Mouse (Mus musculus) liver, embryonic 11.5 days (tissue): ENCODE data around the gene Tmem273. TPM values are rescaled to one million over a fixed set of nuclear protein-coding genes. Genes with fewer than 3 reads are reported as not detected.

Experiments used
- ATAC-seq: fragments of 200-750 bp; cut with Nextera tagmentation; replicated peaks from 2 replicates; pipeline ENCODE4 v1.8.0; 2017; ENCODE audit warnings: moderate number of reproducible peaks, mild to moderate bottlenecking, moderate TSS enrichment, moderate library complexity; ENCODE audit not compliant: low FRiP score
- DNase-seq: peaks from one replicate; pipeline ENCODE4 v3.0.0-alpha.2; 2017; ENCODE audit warnings: low spot score
- H3K27ac ChIP-seq: fragments of 300-500 bp; sonication (generic); 2 replicates; pipeline ENCODE4 v1.5.1; 2014; ENCODE audit warnings: mild to moderate bottlenecking, low read depth, low read length, control low read depth
- H3K27me3 ChIP-seq: fragments of 300-500 bp; sonication (generic); replicated peaks from 2 replicates; pipeline ENCODE4 v1.6.1; 2014; ENCODE audit warnings: low read length, mixed read lengths; ENCODE audit not compliant: control insufficient read depth, insufficient read depth
- H3K36me3 ChIP-seq: fragments of 300-500 bp; sonication (generic); 2 replicates; pipeline ENCODE4 v1.6.1; 2014; ENCODE audit warnings: mild to moderate bottlenecking, low read length, moderate library complexity, mixed read lengths; ENCODE audit not compliant: control insufficient read depth, insufficient read depth
- H3K4me1 ChIP-seq: fragments of 300-500 bp; sonication (generic); replicated peaks from 2 replicates; pipeline ENCODE4 v1.6.1; 2014; ENCODE audit warnings: low read length, mixed read lengths; ENCODE audit not compliant: control insufficient read depth, insufficient read depth
- H3K4me2 ChIP-seq: fragments of 300-500 bp; sonication (generic); 2 replicates; pipeline ENCODE4 v1.6.1; 2014; ENCODE audit warnings: mild to moderate bottlenecking, control low read depth, moderate library complexity
- H3K4me3 ChIP-seq: fragments of 300-500 bp; sonication (generic); 2 replicates; pipeline ENCODE4 v1.5.1; 2014; ENCODE audit warnings: low read depth, low read length, control low read depth
- H3K9ac ChIP-seq: fragments of 300-500 bp; sonication (generic); 2 replicates; pipeline ENCODE4 v1.6.1; 2014; ENCODE audit warnings: low read depth, low read length, control low read depth
- H3K9me3 ChIP-seq: fragments of 300-500 bp; sonication (generic); 2 replicates; pipeline ENCODE4 v1.6.1; 2016; ENCODE audit warnings: low read length, inconsistent platforms, mixed read lengths; ENCODE audit not compliant: control insufficient read depth
- WGBS: fragments of 180-500 bp; shearing (Covaris S2); extraction: QIAGEN DNeasy Blood & Tissue Kit; methylation state at CpG from one replicate; pipeline ENCODE4 v1.1.7; 2014; 5-methylcytosine and 5-hydroxymethylcytosine counted together
- polyA plus RNA-seq: library from polyadenylated mRNA; unstranded; fragments of >200 nt; fragmentation: Nextera tagmentation; extraction: Ambion mirVana; gene quantifications from 2 replicates; pipeline ENCODE4 v1.2.1, GENCODE M21; 2014

The Tmem273 gene
- polyA plus RNA-seq, 1 experiment from 2014 or later, result 1.8 TPM

GRCm38 (mm10) chr14:32858941-32859510 is 73.3 kb downstream of the Tmem273 start:
- H3K9ac ChIP-seq, result no peak overlapping the region
- H3K9me3 ChIP-seq, result no peaks in the 10 kb centered on the region
- 73% methylated on average over 6 of the region's 6 CpGs for WGBS
- peaks cover 22% of the 10 kb centered on the region for H3K27me3 ChIP-seq
- ATAC-seq (no peak), DNase-seq (no peak)
- no peak overlapping the region for H3K4me2 ChIP-seq
- no peak overlapping the region for H3K27ac ChIP-seq
- H3K4me1 ChIP-seq, result peaks cover 12% of the 10 kb centered on the region
- no peak overlapping the region for H3K4me3 ChIP-seq
- no peaks in the 10 kb centered on the region for H3K36me3 ChIP-seq

- no peak overlapping the region for H3K4me3 ChIP-seq
- H3K36me3 ChIP-seq, result no peaks in the 10 kb centered on the region
- no peak overlapping the region for H3K9ac ChIP-seq
- H3K4me2 ChIP-seq, result no peak overlapping the region
- peaks cover 12% of the 10 kb centered on the region for H3K4me1 ChIP-seq
- H3K27me3 ChIP-seq, result peaks cover 22% of the 10 kb centered on the region
- 46% methylated on average over 11 of the region's 11 CpGs for WGBS
- DNase-seq (no peak), ATAC-seq (no peak)
- H3K27ac ChIP-seq, result no peak overlapping the region
- H3K9me3 ChIP-seq, result no peaks in the 10 kb centered on the region
Measured at GRCm38 (mm10) chr14:32859831-32860569, 74.2 kb downstream of the Tmem273 start.

GRCm38 (mm10) chr14:32861149-32861581 is 75.4 kb downstream of the Tmem273 start:
- peak; percentile 23; the same call in 1 of the 2 replicates for ATAC-seq
- Histone ChIP-seq H3K4me3 (no peak overlapping the region), H3K36me3 (no peaks in the 10 kb centered on the region), H3K9me3 (no peaks in the 10 kb centered on the region), H3K27me3 (peaks cover 17% of the 10 kb centered on the region), H3K9ac (no peak overlapping the region), H3K4me1 (peaks cover 12% of the 10 kb centered on the region), H3K4me2 (no peak overlapping the region), H3K27ac (peak overlapping the region; percentile 32; the same call in 1 of the 2 replicates)
- DNase-seq, result no peak
- 21% methylated on average over 6 of the region's 6 CpGs for WGBS

GRCm38 (mm10) chr14:32861656-32862055 is 75.9 kb downstream of the Tmem273 start:
- ATAC-seq (no peak), DNase-seq (no peak)
- Histone ChIP-seq H3K27me3 (peaks cover 12% of the 10 kb centered on the region), H3K36me3 (no peaks in the 10 kb centered on the region), H3K9me3 (no peaks in the 10 kb centered on the region), H3K4me2 (no peak overlapping the region), H3K4me1 (peaks cover 12% of the 10 kb centered on the region), H3K9ac (no peak overlapping the region), H3K27ac (peak overlapping the region; percentile 32), H3K4me3 (no peak overlapping the region)
- WGBS, result 37% methylated on average over 2 of the region's 2 CpGs

GRCm38 (mm10) chr14:32865331-32865730 is 79.6 kb downstream of the Tmem273 start:
- Histone ChIP-seq H3K9me3 (no peaks in the 10 kb centered on the region), H3K4me1 (peaks cover 7% of the 10 kb centered on the region; the same call in 1 of the 2 replicates), H3K4me3 (no peak overlapping the region), H3K4me2 (no peak overlapping the region), H3K27ac (no peak overlapping the region), H3K9ac (no peak overlapping the region), H3K27me3 (no peaks in the 10 kb centered on the region), H3K36me3 (no peaks in the 10 kb centered on the region)
- no peak for DNase-seq
- no peak for ATAC-seq
- WGBS, result 76% methylated on average over 3 of the region's 3 CpGs

Other genes with a start within 250 kb of the Tmem273 start
- not detected in 2 replicates for gene Prrxl1, start 186.6 kb upstream of the Tmem273 start, polyA plus RNA-seq
- not detected in 2 replicates for gene 3425401B19Rik, start 100.7 kb upstream of the Tmem273 start, polyA plus RNA-seq
- not detected in 2 replicates for gene Fam170b, start 48.0 kb downstream of the Tmem273 start, polyA plus RNA-seq
- gene Vstm4, start 70.8 kb downstream of the Tmem273 start, polyA plus RNA-seq, result 4.8 and 5.5 TPM in 2 replicates
- 0.14 and 0.75 TPM in 2 replicates for gene Lrrc18, start 205.4 kb downstream of the Tmem273 start, polyA plus RNA-seq